16 mouse cellular contexts compared by ENCODE assay signal in the genomic region with DNA sequence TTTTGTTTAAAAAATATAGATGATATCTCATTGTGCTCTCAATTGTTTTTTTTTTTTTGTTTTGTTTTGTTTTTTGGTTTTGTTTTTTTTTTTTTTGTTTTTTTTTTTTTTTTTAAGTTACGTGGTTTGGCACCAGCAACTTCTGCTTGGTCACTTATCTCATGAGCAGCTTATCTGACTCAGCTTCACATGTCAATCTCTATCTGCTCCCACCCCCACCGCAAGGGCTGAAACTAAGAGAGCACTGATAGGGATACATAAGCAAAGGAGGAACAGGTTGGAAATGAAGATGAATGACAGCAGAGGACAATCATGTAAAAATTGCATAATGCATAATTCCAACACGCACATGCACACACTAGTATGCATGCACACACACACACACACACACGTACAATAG.
"Had no signal": no experiment of that assay in that cellular context is flagged by ENCODE, and none has a peak within 500 bp of the region (broad histone marks: within the 10 kb centered on the region; RNA-seq: fewer than 3 reads in every experiment).

No protein-coding gene starts in this region.

- DNase-seq: gastrocnemius, adult 2 months; gastrocnemius, postnatal 10 days; gastrocnemius, postnatal 36 days; heart, adult 18-20 months; heart, postnatal 10 days; heart, postnatal 4 days; kidney, adult 11 months; kidney, adult 2 months; kidney, adult 9 months; kidney, postnatal 14 days; kidney, postnatal 36 days; layer of hippocampus, adult 9-11 months; left cerebral cortex, postnatal 4 days had no signal

- ATAC-seq: hindbrain, postnatal 0 days; intestine, embryonic 16.5 days; liver, embryonic 12.5 days had no signal
